8 mouse cellular contexts compared by ENCODE assay signal in genomic region chr12:69198164-69198535, GRCm38 (mm10). TPM values are rescaled to one million over a fixed set of nuclear protein-coding genes. Genes with fewer than 3 reads are reported as not detected.
DNase-seq lines count a peak whose midpoint lies in the region; ATAC-seq lines count a peak whose summit lies in the region.

Dnaaf2 (minus strand) TSS chr12:69198429.

- no peaks in the 10 kb centered on the region for H3K27me3 ChIP-seq in intestine, embryonic 16.5 days (replicated peaks; ENCODE audit: control insufficient read depth, insufficient read depth, low read length)

- H3K4me3 ChIP-seq in intestine, embryonic 16.5 days (ENCODE audit: low read length) = peak within 1 kb of the TSS; percentile 96

- WGBS in intestine, embryonic 16.5 days = under 1% methylated on average over 18 of the region's 18 CpGs

- peaks cover 19% of the 10 kb centered on the region for H3K4me1 ChIP-seq in intestine, embryonic 16.5 days (ENCODE audit: control insufficient read depth, insufficient read depth, low read length)

- peak; percentile 45 for ATAC-seq in intestine, embryonic 16.5 days
- ATAC-seq in megakaryocyte progenitor cell, adult 5-6 weeks (replicated peaks; ENCODE audit: poor library complexity) = peak; percentile 35

- peak within 1 kb of the TSS; percentile 97 for H3K4me2 ChIP-seq in intestine, embryonic 16.5 days (ENCODE audit: low read depth, low read length)

- peak within 1 kb of the TSS; percentile 89 for H3K27ac ChIP-seq in intestine, embryonic 16.5 days (ENCODE audit: low read length)

- intact Hi-C loops in left cerebral cortex, postnatal 25 days (cut with DNase I) = loop anchor here (5.0 kb wide), 1 partner anchor 44 kb away; the partner anchor contains the start of gene Klhdc1

- peaks cover 7% of the 10 kb centered on the region for H3K36me3 ChIP-seq in intestine, embryonic 16.5 days (ENCODE audit: control insufficient read depth, insufficient read depth, low read length)

- no peaks in the 10 kb centered on the region for H3K9me3 ChIP-seq in intestine, embryonic 16.5 days (ENCODE audit: control insufficient read depth, low read length)

- DNase-seq in urinary bladder, adult 18-20 months (ENCODE audit: low spot score in 2 of 2) = peak; percentile 39 to 61
- no peak for DNase-seq in urinary bladder, postnatal 10 days (ENCODE audit: low spot score)
- peak; percentile 90 for DNase-seq in embryo, embryonic 10.5 days (ENCODE audit: low spot score)
- peak; percentile 32 to 69 for DNase-seq in gastrocnemius, postnatal 4 days (ENCODE audit: low spot score in 2 of 2)
- peak; percentile 67 to 68 for DNase-seq in left cerebral cortex, postnatal 25 days (ENCODE audit: low spot score in 2 of 2)
- peak; percentile 68 for DNase-seq in right cerebral cortex, postnatal 14 days

- H3K9ac ChIP-seq in intestine, embryonic 16.5 days (ENCODE audit: low read depth, low read length) = peak within 1 kb of the TSS; percentile 88

RNA-seq across cellular contexts. Expression of gene Dnaaf2, which starts in this region (rescaled TPM):
- total RNA-seq in gastrocnemius, postnatal 4 days (2021) = 1 to 10 TPM; 1.4 to 1.7 TPM
- 6.9 and 7.3 TPM in 2 replicates for polyA plus RNA-seq in intestine, embryonic 16.5 days (2015; fragmentation: Nextera tagmentation; extraction: Ambion mirVana)
- 1 to 10 TPM; 1.2 to 1.5 TPM for total RNA-seq in left cerebral cortex, postnatal 25 days (2021)
- 6.0 and 6.3 TPM in 2 replicates for total RNA-seq in megakaryocyte progenitor cell, adult 5-6 weeks (2015)
- 5.3 and 7.5 TPM in 2 replicates for total RNA-seq in megakaryocyte progenitor cell, adult 5-6 weeks (2017)
